Mouse (Mus musculus) adrenal gland, adult (tissue): ENCODE data around the gene Cyp2t4.

Source experiments
- DNase-seq, 2 experiments: peaks; one replicate each; pipeline ENCODE4 v3.0.0; 2022 to 2023; ENCODE audit warnings: low spot score in 1 of 2; ENCODE audit not compliant: inconsistent age in 2 of 2

Gene Cyp2t4

GRCm38 (mm10) chr7:27180837-27181695 lies 27.6 kb downstream of the Cyp2t4 start, which contains the start of the genes Gm21983 and Mia:
TSS of gene Gm21983 (minus strand) at chr7:27181086.
TSS of gene Mia (minus strand) at chr7:27181157.
- no peak for DNase-seq

GRCm38 (mm10) chr7:27182498-27182897 lies 29.0 kb downstream of the Cyp2t4 start:
- no peak for DNase-seq

GRCm38 (mm10) chr7:27184964-27185363 lies 31.4 kb downstream of the Cyp2t4 start:
- peak; percentile 43 to 71 for DNase-seq

- no peak for DNase-seq
Measured at GRCm38 (mm10) chr7:27185986-27186385, 32.5 kb downstream of the Cyp2t4 start.

- DNase-seq: no peak
Measured at GRCm38 (mm10) chr7:27189271-27189931, 35.9 kb downstream of the Cyp2t4 start.

- DNase-seq: no peak
Measured at GRCm38 (mm10) chr7:27192434-27192833, 38.9 kb downstream of the Cyp2t4 start.

- no peak for DNase-seq
Measured at GRCm38 (mm10) chr7:27193731-27194130, 40.2 kb downstream of the Cyp2t4 start.

GRCm38 (mm10) chr7:27195681-27196611 lies 42.4 kb downstream of the Cyp2t4 start, which contains the start of the genes BC024978 and Snrpa:
TSS of gene BC024978 (plus strand) at chr7:27195781.
TSS of gene Snrpa (minus strand) at chr7:27196271.
- peak; percentile 98 for DNase-seq

- DNase-seq: no peak
Measured at GRCm38 (mm10) chr7:27197136-27197535, 43.6 kb downstream of the Cyp2t4 start.

GRCm38 (mm10) chr7:27197634-27198033 lies 44.1 kb downstream of the Cyp2t4 start:
- peak; percentile 65 to 89 for DNase-seq

GRCm38 (mm10) chr7:27198355-27198754 lies 44.8 kb downstream of the Cyp2t4 start:
- DNase-seq: peak in 1 of 2 experiments; percentile 52

- DNase-seq: no peak
Measured at GRCm38 (mm10) chr7:27198779-27199178, 45.3 kb downstream of the Cyp2t4 start.

- DNase-seq: no peak
Measured at GRCm38 (mm10) chr7:27203730-27204449, 50.4 kb downstream of the Cyp2t4 start.
